Mouse (Mus musculus): Measurements from ENCODE around the gene Farp1.
"Not testable (repeated sequence)": the region's sequence is repeated elsewhere in the genome, so short reads cannot be mapped to it uniquely, and the experiment has no call there.

The Farp1 gene

DNA sequence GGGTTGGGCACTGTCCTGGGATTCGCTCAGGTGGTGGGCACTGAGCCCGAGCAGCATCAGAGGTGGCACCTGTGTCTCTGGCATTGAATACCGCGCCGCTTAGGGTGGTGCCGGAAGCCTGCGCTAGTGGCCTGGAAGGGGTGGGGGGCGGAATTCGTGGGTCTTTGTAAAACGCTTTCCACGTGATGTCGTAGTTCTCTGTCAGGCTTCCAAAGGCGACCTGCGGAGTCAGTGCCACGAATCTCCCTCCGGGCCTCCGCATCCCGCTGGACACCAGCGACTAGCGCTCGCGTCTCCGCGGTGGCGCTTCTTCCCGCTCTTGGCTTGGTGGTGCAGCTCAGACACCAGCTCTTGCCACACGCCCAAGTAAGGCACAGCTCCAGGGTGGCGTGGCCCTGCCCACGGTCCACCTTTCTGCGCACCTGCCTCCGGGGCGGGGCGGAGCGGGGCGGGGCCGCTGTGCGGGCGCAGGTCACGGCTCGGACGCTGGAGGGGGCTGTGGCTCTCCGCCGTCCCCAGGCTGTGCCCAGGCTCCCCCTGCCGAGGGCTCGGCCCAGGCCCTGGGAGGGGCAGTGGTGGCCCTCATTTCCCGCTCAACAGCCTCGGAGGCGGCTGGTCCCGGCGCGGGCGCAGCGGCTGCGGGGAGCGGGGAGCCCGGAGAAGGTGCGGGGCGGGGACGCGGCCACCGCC lies at the start of gene Farp1:
Gene Farp1, plus strand, starts transcription at position 228 of the 690 bp plus-strand sequence.
- ATAC-seq (ENCODE audit: low TSS enrichment), result peak; percentile 69

DNA sequence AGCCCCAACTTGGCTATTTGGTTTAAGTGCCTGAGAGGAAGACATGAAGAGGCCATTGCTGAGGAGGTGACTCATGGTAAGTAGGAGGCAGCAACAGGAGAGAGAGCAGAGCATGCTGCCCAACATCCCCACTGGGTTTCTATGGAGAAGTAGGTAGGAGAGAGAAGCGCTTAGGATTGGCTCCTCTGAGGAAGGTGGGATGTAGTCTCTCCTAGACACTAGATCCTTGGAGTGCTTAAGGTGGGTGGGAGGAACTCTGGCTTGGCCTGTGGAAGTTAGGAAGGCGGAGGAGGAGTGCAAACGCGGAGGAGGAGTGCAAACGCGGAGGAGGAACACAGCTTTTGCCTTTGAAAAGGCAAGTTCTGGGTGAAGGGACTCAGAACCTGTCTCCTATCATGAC lies 45.9 kb upstream of the Farp1 start:
- peak; percentile 94 for ATAC-seq (ENCODE audit: low TSS enrichment)

DNA sequence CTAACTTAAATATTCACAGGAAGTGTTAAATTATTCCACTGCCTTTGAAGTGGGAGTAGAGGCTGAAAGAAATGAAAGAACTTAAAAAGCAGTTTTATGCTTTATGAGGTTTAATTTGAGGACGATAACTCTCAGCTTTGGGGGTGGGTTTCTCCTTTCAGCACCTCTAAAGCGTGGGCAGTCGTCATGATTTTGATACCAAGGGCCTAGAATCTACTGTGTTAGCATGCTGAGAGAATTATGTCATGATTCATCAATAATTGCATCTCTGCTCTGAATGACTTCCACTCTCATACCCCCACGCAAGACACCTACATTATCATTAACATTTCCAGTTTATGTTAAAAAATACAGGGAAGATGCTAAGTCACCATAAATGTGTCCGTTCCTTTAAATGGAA lies 37.3 kb upstream of the Farp1 start:
- 0 out of 2 replicates have a peak, but pooled peaks have one; percentile 24 for ATAC-seq (ENCODE audit: low TSS enrichment)

DNA sequence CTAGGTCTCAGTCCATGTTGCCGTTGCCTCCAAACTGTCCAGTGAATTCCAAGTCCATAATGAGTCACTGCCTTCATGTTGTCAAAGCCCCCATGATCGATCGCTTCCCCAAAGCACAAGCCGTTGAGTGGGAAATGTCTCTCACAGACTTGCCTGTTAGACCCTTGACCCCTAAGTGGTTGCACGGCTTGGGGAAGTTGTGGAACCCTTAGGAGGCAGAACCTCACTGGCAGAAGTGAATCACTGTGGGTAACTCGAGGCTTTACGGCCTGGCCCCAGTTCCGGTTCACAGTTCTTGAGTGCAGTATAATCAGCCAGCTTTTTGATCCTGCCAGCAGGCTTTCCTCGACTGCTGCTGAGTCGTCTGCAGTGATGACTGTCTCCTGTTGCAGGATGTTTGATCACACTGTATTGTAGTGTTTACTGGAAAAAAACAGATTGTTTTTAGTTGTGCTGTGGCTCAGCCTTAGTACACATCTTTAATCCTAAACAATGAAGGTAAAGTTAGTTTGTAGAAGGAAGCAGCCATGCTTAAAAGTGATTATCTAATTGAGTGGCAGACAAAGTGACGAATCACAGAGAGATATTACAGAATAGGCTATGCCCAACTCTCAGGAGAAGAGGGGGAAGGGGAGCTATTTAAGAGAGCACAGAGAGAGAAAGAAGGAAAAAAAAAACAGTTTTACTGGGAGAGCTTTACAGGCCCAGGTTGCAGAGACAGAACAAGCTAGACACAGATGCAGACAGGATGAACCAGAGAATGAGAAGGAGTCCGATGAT lies 34.2 kb upstream of the Farp1 start:
- ATAC-seq (ENCODE audit: low TSS enrichment), result no peak

GRCm38 (mm10) chr14:121005621-121006020 lies 29.4 kb upstream of the Farp1 start:
- ATAC-seq (ENCODE audit: low TSS enrichment), result peak; percentile 82

GRCm38 (mm10) chr14:121006021-121006420 lies 29.0 kb upstream of the Farp1 start:
- peak; percentile 77 for ATAC-seq (ENCODE audit: low TSS enrichment)

DNA sequence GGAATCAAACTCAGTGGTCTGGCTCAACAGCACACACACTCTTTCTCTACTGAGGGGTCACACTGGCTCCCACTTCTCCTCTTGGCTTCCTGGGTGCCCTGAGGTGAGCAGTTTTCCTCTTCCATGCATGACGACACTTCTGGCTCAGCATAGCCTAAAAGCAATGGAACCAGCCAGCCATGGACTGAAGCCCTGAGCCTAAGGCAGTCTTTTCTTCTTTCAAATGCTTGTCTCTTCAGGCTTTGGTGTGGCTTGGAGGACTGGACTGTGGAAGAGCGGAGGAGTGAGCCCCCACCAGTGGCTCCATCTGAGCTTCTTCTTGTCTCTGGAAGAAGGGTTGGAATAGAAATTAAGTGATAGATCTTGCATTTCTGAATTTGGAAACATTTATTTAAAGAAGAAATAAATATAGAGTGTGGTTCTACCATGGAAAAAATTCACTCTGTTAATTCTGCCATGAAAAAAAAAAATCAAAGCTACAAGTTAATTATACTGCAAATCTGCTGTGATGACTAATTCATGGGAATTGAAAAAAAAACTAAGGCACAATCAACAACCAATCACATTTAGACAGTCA lies 19.8 kb upstream of the Farp1 start:
- ATAC-seq (ENCODE audit: low TSS enrichment), result peak; percentile 62

DNA sequence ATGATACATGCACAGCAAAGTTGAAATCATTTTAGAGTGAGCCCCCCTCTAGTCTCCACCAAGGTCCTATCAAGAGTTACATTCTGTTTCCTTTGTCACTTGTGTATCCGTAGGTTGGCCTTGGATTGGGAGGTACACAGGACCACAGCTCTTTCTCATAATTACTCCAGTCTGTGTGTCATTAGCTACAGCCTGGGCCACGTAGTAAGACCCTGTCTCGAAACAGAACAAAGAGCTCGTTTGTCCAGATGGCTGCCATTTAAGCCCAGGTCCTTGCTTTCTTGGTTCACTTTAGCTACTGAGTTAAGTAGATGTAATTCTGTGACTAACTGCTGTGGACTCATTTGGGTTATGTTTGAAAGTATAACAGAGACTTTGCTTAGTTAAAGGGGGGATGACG lies 12.6 kb upstream of the Farp1 start:
- no peak for ATAC-seq (ENCODE audit: low TSS enrichment)

GRCm38 (mm10) chr14:121025381-121025780 lies 9.6 kb upstream of the Farp1 start:
- no peak for ATAC-seq (ENCODE audit: low TSS enrichment)

DNA sequence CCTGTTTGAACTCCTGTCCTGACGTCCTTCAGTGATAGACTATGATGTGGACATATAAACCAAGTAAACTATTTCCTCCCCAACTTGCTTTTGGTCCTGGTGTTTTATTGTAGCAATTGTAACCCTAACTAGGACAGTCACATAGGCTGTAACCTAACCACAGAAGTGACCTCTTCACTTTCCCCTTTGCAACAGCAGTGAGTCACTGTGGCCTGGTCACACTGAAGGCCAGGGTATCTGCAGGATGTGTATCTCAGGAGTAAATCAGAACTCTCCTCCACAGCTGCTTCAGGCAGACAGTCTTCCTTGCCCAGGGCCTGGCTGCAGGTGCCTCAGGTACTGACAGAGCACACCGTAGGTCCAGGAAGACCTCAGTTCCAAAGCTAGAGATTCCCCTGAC lies 3.6 kb upstream of the Farp1 start:
- no peak for ATAC-seq (ENCODE audit: low TSS enrichment)

GRCm38 (mm10) chr14:121034525-121034924 lies 475 bp upstream of the Farp1 start:
- ATAC-seq (ENCODE audit: low TSS enrichment), result peak; percentile 14; the same call in 1 of the 2 replicates

GRCm38 (mm10) chr14:121035663-121036473 lies 868 bp downstream of the Farp1 start:
- no peak for ATAC-seq (ENCODE audit: low TSS enrichment)

DNA sequence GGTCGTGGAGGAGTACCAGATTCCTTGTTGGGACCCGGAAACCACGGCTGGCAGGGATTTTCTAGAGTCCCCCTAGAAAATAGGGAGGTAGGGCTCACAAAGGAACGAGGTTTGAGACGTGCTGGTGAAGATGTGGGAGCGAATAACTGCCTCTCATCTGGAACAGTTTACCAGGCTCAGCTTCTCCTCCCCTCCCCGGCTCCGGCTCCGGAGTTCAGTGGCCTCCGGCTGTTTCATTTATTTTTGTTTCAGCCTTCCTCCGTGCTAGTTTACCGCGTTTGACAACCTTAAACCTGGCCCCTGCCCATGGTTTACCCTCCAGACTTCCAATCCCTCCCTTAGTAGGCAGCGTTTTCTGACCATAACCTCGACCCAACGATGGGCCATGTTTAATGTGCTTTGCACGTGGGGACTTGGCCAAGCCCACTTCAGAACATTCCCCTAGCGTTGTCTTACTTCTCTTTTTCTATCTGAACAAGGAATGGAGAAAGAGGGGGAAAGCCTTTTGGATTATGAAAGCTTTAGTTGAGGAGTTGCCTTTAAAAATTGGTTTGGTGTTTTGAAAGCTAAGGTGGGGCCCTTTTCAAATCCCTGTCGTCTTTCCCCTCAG lies 1.7 kb downstream of the Farp1 start:
- ATAC-seq (ENCODE audit: low TSS enrichment), result no peak

DNA sequence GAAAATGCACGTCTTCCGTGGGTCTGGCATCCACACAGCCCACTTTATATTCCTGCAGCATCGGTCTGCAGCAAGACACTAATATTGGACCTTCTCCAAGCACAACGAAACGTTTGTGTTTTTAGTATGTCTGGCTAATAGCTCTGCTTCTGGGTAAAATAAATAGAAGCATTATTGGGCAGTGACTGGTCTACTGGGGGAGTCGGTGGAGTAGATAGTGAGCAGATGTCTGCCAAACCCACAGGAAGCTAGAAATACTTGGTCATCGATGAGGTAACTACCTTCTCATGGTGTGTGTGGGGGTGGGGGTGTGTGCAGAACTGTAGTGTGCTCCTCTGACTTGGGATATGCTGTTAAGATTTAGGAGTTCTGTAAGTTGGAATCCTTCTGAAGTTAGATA lies 2.3 kb downstream of the Farp1 start:
- ATAC-seq (ENCODE audit: low TSS enrichment), result no peak

- ATAC-seq (ENCODE audit: low TSS enrichment), result no peak
These were observed 3.7 kb downstream of the Farp1 start for GRCm38 (mm10) chr14:121038676-121039075.

DNA sequence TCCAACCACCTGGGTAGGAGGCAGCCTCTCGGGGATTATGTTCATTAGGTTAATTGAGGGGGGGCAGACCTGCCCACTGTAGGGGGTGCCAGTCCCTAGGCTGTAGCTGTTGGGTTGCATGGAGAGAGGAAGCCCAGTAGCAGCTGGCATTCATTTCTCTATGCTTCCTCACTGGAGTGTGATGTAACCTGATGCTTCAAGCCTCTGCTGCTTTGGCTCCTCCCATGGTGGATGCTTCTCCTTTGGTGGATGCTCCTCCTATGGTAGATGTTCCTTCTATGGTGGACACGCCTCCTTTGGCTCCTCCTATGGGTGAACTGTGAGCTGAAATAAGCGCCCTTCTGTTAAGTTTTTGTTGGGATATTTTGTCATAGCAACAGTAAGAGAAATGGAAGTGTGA lies 9.1 kb downstream of the Farp1 start:
- no peak for ATAC-seq (ENCODE audit: low TSS enrichment)

DNA sequence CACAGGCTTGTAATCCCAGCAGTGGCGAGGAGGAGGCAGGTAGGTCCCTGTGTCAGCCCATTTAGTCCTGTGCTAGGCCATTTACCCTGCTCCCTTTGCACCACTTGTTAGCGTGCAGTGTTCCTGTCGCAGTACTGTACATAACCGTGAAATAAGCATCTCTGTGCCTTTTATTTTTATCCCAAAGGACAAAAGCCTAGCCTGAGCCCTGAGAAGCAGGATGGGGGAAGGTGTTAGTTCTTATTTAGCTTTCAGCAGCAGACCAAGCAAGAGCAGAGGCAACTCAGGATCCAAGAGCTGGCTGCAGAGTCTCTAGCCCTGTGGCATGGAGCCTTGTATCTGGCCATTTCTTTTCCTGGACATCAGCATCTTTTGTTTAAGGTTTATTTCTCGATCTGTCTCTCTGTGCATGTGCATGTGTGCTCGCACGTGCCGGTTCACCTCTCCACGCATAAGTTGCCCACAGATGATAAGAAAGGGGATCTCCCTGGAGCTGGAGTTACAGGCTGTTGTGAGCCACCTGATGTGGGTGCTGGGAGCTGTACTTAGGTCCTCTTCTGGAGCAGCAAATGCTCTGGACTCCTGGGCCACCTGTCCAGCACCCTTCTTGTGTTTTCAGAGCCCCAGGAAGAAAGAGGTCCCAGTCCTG lies 11.4 kb downstream of the Farp1 start:
- peak; percentile 77 for ATAC-seq (ENCODE audit: low TSS enrichment)

DNA sequence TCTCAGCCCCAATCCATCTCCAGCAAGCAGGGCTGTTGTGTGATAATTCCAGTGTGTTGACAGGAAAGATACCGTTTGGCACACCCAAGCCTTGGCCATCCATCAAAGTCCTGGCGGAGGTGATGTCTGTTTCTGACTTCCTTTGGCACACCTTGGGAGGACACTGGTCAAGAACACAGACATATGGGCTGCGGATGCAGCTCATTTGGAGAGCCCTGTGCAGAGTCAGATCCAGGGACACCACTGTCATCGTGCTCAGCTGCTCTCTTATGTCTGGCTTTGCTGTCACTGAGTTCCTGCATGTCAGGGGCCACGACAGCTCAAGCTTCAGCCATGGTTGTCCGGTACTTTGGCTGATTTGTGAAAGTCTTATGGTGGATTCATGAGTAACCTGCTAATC lies 12.8 kb downstream of the Farp1 start:
- no peak for ATAC-seq (ENCODE audit: low TSS enrichment)

DNA sequence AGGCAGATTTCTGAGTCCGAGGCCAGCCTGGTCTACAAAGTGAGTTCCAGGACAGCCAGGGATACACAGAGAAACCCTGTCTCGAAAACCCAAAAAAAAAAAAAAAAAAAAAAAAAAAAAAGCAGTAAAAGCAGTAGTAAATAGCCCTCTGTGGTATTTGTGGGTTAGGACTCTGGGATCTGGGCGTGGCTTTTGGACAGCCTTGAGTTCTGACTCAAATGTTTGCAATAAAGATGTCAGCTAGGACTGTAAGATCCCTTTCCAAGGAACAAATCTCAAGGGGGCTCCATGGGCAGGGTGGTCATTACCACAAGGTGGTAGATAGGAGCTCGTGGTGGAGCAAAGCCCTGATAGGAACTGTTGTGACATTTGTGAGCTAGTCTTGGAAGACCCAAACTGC lies 16.0 kb downstream of the Farp1 start:
- not testable (repeated sequence) for ATAC-seq (ENCODE audit: low TSS enrichment)

- ATAC-seq (ENCODE audit: low TSS enrichment), result no peak
These were observed 18.1 kb downstream of the Farp1 start for GRCm38 (mm10) chr14:121053020-121053518.

DNA sequence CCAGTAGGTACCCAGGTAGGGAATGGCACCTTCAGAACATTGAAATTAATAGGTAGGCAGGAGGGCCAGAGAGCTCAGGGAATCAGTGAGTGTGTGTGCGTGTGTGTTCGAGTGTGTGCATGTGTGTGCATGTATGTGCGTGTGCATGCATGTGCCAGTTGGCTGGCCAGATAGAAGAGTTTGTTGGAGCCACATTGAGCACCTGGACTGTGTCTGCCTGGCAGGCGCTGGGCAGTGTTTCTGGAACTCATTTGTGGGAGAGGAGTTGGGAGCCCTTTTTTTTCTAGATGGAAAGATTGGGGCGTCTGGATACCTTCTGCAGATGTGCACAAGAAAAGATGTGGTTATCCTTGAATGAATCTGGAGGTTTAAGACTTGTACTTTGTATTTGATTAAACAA lies 19.1 kb downstream of the Farp1 start:
- ATAC-seq (ENCODE audit: low TSS enrichment), result no peak
